Mouse (Mus musculus) lung, postnatal 0 days (tissue): ENCODE measurements around the gene Dlgap1.

Experiments used
- CTCF ChIP-seq: IDR thresholded peaks from 2 replicates; pipeline ENCODE4 v1.5.1; 2016; ENCODE audit warnings: antibody characterized with exemption, mild to moderate bottlenecking
- EP300 ChIP-seq: IDR thresholded peaks from 2 replicates; pipeline ENCODE4 v1.6.1; 2016; ENCODE audit warnings: antibody characterized with exemption, mild to moderate bottlenecking, control low read depth

DNA sequence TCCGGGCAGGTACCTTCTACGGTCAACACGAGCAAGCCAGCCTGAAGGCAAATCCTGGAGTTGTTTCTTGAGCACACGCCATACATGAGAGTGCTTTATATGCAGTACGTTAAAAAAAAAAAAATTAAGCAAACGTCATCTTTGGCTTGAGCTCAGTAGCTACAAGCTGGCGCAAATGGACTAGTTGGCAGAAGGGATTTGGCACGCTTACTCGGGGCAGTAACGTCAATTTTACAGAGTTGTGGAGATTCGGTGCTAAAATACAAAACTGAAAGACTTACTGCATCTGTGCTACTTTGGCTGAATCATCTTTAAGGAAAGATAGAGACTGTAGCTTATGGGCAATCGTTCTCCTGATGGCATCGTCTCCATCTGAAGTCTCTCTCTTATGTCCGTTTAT, 474.1 kb downstream of the Dlgap1 start:
- TF ChIP-seq CTCF (no peak), EP300 (no peak)
